ENCODE assay signal across 34 mouse cellular contexts in the genomic region with DNA sequence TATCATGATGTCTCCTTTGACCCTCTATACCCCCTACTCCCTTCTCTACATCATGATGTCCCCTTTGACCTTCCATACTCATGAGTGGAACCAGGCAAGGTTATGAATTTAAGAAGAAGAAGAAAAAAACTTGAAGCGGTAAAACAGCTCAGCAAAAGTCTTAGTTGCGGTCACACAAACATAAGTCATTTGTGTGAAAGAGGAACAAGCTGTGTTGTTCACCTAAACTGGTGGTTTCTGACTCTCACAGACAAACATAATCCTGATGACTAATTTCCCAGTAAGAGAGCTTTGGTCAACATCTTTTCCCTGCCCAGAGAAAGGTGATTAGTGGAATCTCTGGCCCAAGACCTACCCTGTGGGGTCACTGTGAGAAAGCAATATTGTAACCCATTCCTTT. TPM values are rescaled to one million over a fixed set of nuclear protein-coding genes. Genes with fewer than 3 reads are reported as not detected.
DNase-seq lines count a peak whose midpoint lies in the region; ATAC-seq and TF ChIP-seq lines count a peak whose summit lies in the region.
"Had no signal": no experiment of that assay in that cellular context is flagged by ENCODE, and none has a peak within 500 bp of the region (broad histone marks: within the 10 kb centered on the region; RNA-seq: fewer than 3 reads in every experiment).

No protein-coding gene starts in this region.

- DNase-seq in 3134 (ENCODE audit: extremely low read depth, insufficient read length, low spot score) (peak; percentile 14), 3T3-L1 (ENCODE audit: low read depth, low spot score) (peak; percentile 23)
- no peak for DNase-seq in left cerebral cortex, postnatal 25 days (ENCODE audit: low spot score in 2 of 2)
- no peak for DNase-seq in right cerebral cortex, adult 2 months (ENCODE audit: low spot score in 2 of 2)
- DNase-seq in left cerebral cortex, postnatal 36 days (ENCODE audit: low spot score in 2 of 2), result no peak
- DNase-seq: adrenal gland, adult 8-10 months; cerebellum, adult 11 months; cerebellum, adult 9-11 months; gastrocnemius, postnatal 14 days; heart, adult 11 months; kidney, adult 9 months; kidney, postnatal 10 days; layer of hippocampus, adult 9-11 months; right cerebral cortex, postnatal 14 days; thymus, postnatal 14 days had no signal

- TF ChIP-seq CTCF in bone marrow macrophage, adult 2 months (IDR thresholded peaks at IDR 0.05; ENCODE audit: low read depth, low read length), result no peak

- no peak for TF ChIP-seq POLR2A in bone marrow macrophage, adult 2 months (IDR thresholded peaks at IDR 0.05; ENCODE audit: borderline replicate concordance, low read depth, low read length)

- H3K4me1 ChIP-seq in bone marrow macrophage, adult 2 months (ENCODE audit: control insufficient read depth, insufficient read depth, low read length), result peaks cover 41% of the 10 kb centered on the region
- H3K4me1 ChIP-seq: heart, embryonic 10.5 days; heart, embryonic 15.5 days; hindbrain, embryonic 12.5 days; liver, embryonic 15.5 days; neural tube, embryonic 13.5 days had no signal

- peak; percentile 72 for ATAC-seq in megakaryocyte, adult 5-6 weeks (ENCODE audit: poor library complexity, severe bottlenecking)
- no peak for ATAC-seq in inflammation-experienced regulatory T-cells, adult 6 months
- ATAC-seq: activated CD4-positive, CD25-positive, alpha-beta regulatory T cell, adult 4 months; CD4-positive, CD25-positive, alpha-beta regulatory T cell, adult 4 months; hindbrain, postnatal 0 days; intestine, embryonic 16.5 days had no signal

- intact Hi-C loops in left cerebral cortex, postnatal 25 days (cut with DNase I), result no loop called here
- intact Hi-C loops in left cerebral cortex, postnatal 36 days (cut with DNase I), result no loop called here

- H3K27ac ChIP-seq in bone marrow macrophage, adult 2 months (ENCODE audit: insufficient read depth, low read depth, low read length), result peak overlapping the region; percentile 57
- H3K27ac ChIP-seq: heart, embryonic 10.5 days; heart, embryonic 15.5 days; hindbrain, embryonic 12.5 days; hindbrain, postnatal 0 days; liver, embryonic 15.5 days; neural tube, embryonic 13.5 days had no signal

- no peak overlapping the region for H3K4me3 ChIP-seq in bone marrow macrophage, adult 2 months (ENCODE audit: insufficient read depth, low read length)
- H3K4me3 ChIP-seq: erythroblast, embryonic 14.5 days; heart, embryonic 10.5 days; heart, embryonic 15.5 days; hindbrain, embryonic 12.5 days; liver, embryonic 15.5 days; neural tube, embryonic 13.5 days had no signal

RNA-seq across cellular contexts. Expression of gene Mefv, which starts 3.2 kb away (rescaled TPM):
- 62.0 and 64.0 TPM in 2 replicates for polyA plus RNA-seq in bone marrow macrophage, adult 2 months (2012; ENCODE audit: insufficient read depth, insufficient read length, missing spikeins)
- total RNA-seq in megakaryocyte, adult 5-6 weeks (2015), result 27.5 and 28.6 TPM in 2 replicates
- total RNA-seq in megakaryocyte, adult 5-6 weeks (2017), result 79.8 and 84.7 TPM in 2 replicates
- not detected for polyA plus RNA-seq in inflammation-experienced regulatory T-cells, adult 6 months (2017; shearing (Covaris generic))
- total RNA-seq in left cerebral cortex, postnatal 25 days (2021), result not detected
- total RNA-seq in left cerebral cortex, postnatal 36 days (2021), result not detected
- total RNA-seq: gastrocnemius, postnatal 14 days; heart, postnatal 25 days; hindbrain, postnatal 0 days; left cerebral cortex, postnatal 14 days; midbrain, postnatal 0 days had no signal
- polyA plus RNA-seq: activated CD4-positive, CD25-positive, alpha-beta regulatory T cell, adult 4 months; embryonic facial prominence, embryonic 14.5 days; erythroblast, embryonic 14.5 days; forebrain, embryonic 11.5 days; heart, embryonic 10.5 days; heart, embryonic 15.5 days; hindbrain, embryonic 12.5 days; hindbrain, postnatal 0 days; midbrain, embryonic 11.5 days; midbrain, postnatal 0 days; neural tube, embryonic 13.5 days had no signal

RNA-seq across cellular contexts. Expression of gene Zfp263, which starts 29.2 kb away (rescaled TPM):
- 81.0 and 85.1 TPM in 2 replicates for polyA plus RNA-seq in bone marrow macrophage, adult 2 months (2012; ENCODE audit: insufficient read depth, insufficient read length, missing spikeins)
- 29.0 and 29.7 TPM in 2 replicates for total RNA-seq in megakaryocyte, adult 5-6 weeks (2015)
- 35.1 and 40.4 TPM in 2 replicates for total RNA-seq in megakaryocyte, adult 5-6 weeks (2017)
- 100 to 1,000 TPM in 1 of 3 experiments, 10 to 100 TPM in 2; 72.2 to 148 (median 96.6) TPM for polyA plus RNA-seq in inflammation-experienced regulatory T-cells, adult 6 months (2017; shearing (Covaris generic))
- 10 to 100 TPM; 14.8 to 19.4 TPM for total RNA-seq in left cerebral cortex, postnatal 25 days (2021)
- 10 to 100 TPM; 14.9 to 18.6 TPM for total RNA-seq in left cerebral cortex, postnatal 36 days (2021)

Comparison
In these comparisons a context has a peak if more than half of its experiments do, and no peak if none do; other contexts are left out.
1. DNase-seq: peak in 3134 (single experiment) and 3T3-L1 (single experiment); none in left cerebral cortex, postnatal 25 days (0 of 2), right cerebral cortex, adult 2 months (0 of 2) and left cerebral cortex, postnatal 36 days (0 of 2).
2. RNA of gene Mefv, which starts 3.2 kb away (total RNA-seq): 27.5 to 84.7 TPM in megakaryocyte, adult 5-6 weeks; not detected in left cerebral cortex, postnatal 25 days and not detected in left cerebral cortex, postnatal 36 days; every median in the first group is over 10 times any median in the second.